Mouse (Mus musculus) hindbrain, embryonic 14.5 days (tissue): ENCODE data around the gene Lrrc1. TPM values are rescaled to one million over a fixed set of nuclear protein-coding genes. Genes with fewer than 3 reads are reported as not detected.

Experiments
- ATAC-seq: fragments of 200-750 bp; cut with Nextera tagmentation; 2 replicates; pipeline ENCODE4 v1.8.0; 2017; ENCODE audit warnings: moderate number of reproducible peaks, mild to moderate bottlenecking, moderate TSS enrichment, moderate library complexity; ENCODE audit not compliant: low FRiP score
- DNase-seq: peaks from one replicate; pipeline ENCODE4 v3.0.0-alpha.2; 2015; ENCODE audit warnings: low spot score
- H3K27ac ChIP-seq: fragments of 300-500 bp; sonication (generic); 2 replicates; pipeline ENCODE4 v1.5.1; 2014; ENCODE audit warnings: mild to moderate bottlenecking, moderate library complexity
- H3K27me3 ChIP-seq: fragments of 300-500 bp; sonication (generic); 2 replicates; pipeline ENCODE4 v1.6.1; 2014; ENCODE audit warnings: mild to moderate bottlenecking, low read length, mixed read lengths; ENCODE audit not compliant: control insufficient read depth, insufficient read depth
- H3K36me3 ChIP-seq: fragments of 300-500 bp; sonication (generic); replicated peaks from 2 replicates; pipeline ENCODE4 v1.6.1; 2014; ENCODE audit not compliant: control insufficient read depth, insufficient read depth
- H3K4me1 ChIP-seq: fragments of 300-500 bp; sonication (generic); replicated peaks from 2 replicates; pipeline ENCODE4 v1.6.1; 2014; ENCODE audit warnings: antibody characterized with exemption, low read length, mixed read lengths; ENCODE audit not compliant: control insufficient read depth, insufficient read depth
- H3K4me2 ChIP-seq: fragments of 300-500 bp; sonication (generic); replicated peaks from 2 replicates; pipeline ENCODE4 v1.6.1; 2014; ENCODE audit warnings: mild to moderate bottlenecking, moderate library complexity
- H3K4me3 ChIP-seq: fragments of 300-500 bp; sonication (generic); replicated peaks from 2 replicates; pipeline ENCODE4 v1.5.1; 2014; ENCODE audit warnings: mild to moderate bottlenecking, low read length
- H3K9ac ChIP-seq: fragments of 300-500 bp; sonication (generic); 2 replicates; pipeline ENCODE4 v1.6.1; 2014
- H3K9me3 ChIP-seq: fragments of 300-500 bp; sonication (generic); 2 replicates; pipeline ENCODE4 v1.6.1; 2016; ENCODE audit warnings: low read length; ENCODE audit not compliant: control insufficient read depth
- WGBS: fragments of 180-500 bp; shearing (Covaris S2); extraction: QIAGEN DNeasy Blood & Tissue Kit; methylation state at CpG from one replicate; pipeline ENCODE4 v1.1.7; 2014; 5-methylcytosine and 5-hydroxymethylcytosine counted together
- polyA plus RNA-seq: library from polyadenylated mRNA; unstranded; fragments of >200 nt; fragmentation: Nextera tagmentation; extraction: Ambion mirVana; gene quantifications from 2 replicates; pipeline ENCODE4 v1.2.1, GENCODE M21; 2014

Lrrc1 gene
- polyA plus RNA-seq, 1 experiment from 2014 or later = 6.4 TPM

- Histone ChIP-seq H3K27me3 (no peaks in the 10 kb centered on the region), H3K4me2 (no peak overlapping the region), H3K27ac (0 out of 2 replicates have a peak overlapping the region, but pooled peaks have one; percentile 4), H3K4me1 (peaks cover 39% of the 10 kb centered on the region), H3K36me3 (no peaks in the 10 kb centered on the region), H3K9ac (peak overlapping the region; percentile 16; the same call in 1 of the 2 replicates), H3K9me3 (no peaks in the 10 kb centered on the region), H3K4me3 (no peak overlapping the region)
- DNase-seq (no peak), ATAC-seq (no peak)
- WGBS = 44% methylated on average over 9 of the region's 9 CpGs
Measured at GRCm38 (mm10) chr9:77480574-77481319, 63.9 kb downstream of the Lrrc1 start.

DNA sequence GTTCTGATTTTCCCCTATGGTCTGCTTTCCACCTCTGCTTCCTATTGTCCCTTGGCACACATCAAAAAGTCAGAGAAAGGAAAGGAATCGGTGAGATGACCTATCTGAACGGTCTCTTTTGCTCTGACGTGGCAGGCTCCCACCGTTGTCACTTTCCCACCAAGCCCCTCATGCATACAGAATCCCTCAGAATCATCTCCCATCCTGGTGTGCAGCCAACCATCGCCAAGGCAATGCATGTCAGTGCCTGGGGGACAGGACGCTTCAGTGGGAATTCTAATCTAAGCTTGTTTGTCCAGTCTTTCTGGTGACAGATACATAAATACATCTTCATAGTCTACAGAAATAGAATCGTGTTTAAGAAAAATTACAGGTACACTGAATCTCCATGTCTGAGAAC is 64.7 kb downstream of the Lrrc1 start:
- no peaks in the 10 kb centered on the region for H3K27me3 ChIP-seq
- 37% methylated on average over 7 of the region's 7 CpGs for WGBS
- no peak for ATAC-seq
- H3K4me2 ChIP-seq = 0 out of 2 replicates have a peak overlapping the region, but pooled peaks have one; percentile 13
- H3K36me3 ChIP-seq = no peaks in the 10 kb centered on the region
- DNase-seq = no peak
- H3K4me1 ChIP-seq = peaks cover 39% of the 10 kb centered on the region
- H3K4me3 ChIP-seq = no peak overlapping the region
- no peak overlapping the region for H3K27ac ChIP-seq
- no peaks in the 10 kb centered on the region for H3K9me3 ChIP-seq
- H3K9ac ChIP-seq = no peak overlapping the region

GRCm38 (mm10) chr9:77478166-77478920 is 66.3 kb downstream of the Lrrc1 start:
- H3K4me1 ChIP-seq = peaks cover 39% of the 10 kb centered on the region
- DNase-seq = no peak
- H3K9ac ChIP-seq = no peak overlapping the region
- 40% methylated on average over 10 of the region's 10 CpGs for WGBS
- no peaks in the 10 kb centered on the region for H3K27me3 ChIP-seq
- H3K36me3 ChIP-seq = no peaks in the 10 kb centered on the region
- ATAC-seq = no peak
- no peak overlapping the region for H3K4me3 ChIP-seq
- H3K9me3 ChIP-seq = no peaks in the 10 kb centered on the region
- H3K27ac ChIP-seq = no peak overlapping the region
- H3K4me2 ChIP-seq = no peak overlapping the region

GRCm38 (mm10) chr9:77474535-77474934 is 70.1 kb downstream of the Lrrc1 start:
- H3K27me3 ChIP-seq = no peaks in the 10 kb centered on the region
- H3K9me3 ChIP-seq = no peaks in the 10 kb centered on the region
- H3K27ac ChIP-seq = no peak overlapping the region
- no peak overlapping the region for H3K4me3 ChIP-seq
- peaks cover 18% of the 10 kb centered on the region for H3K4me1 ChIP-seq
- WGBS = 87% methylated on average over 4 of the region's 4 CpGs
- no peak for ATAC-seq
- no peak overlapping the region for H3K4me2 ChIP-seq
- H3K36me3 ChIP-seq = no peaks in the 10 kb centered on the region
- H3K9ac ChIP-seq = no peak overlapping the region
- no peak for DNase-seq

DNA sequence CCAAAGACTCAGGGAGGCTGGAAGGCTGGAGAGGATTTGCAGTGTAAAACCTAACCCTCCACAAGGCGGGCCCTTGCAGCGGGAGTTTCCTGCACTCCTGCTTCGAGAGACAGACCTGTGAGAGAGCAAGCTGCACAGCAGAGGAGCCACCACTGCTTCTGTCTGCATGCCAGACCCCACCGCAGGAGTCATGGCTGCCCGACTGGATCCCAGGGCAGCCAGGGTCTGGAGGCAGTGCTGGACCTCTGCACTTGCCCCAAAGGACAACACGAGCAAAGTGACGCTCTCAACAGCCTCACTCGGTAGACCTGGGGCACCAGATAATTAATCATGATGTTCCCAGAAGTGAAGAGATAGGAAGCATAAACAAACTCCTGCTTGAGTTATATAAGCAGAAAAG is 72.1 kb downstream of the Lrrc1 start:
- ATAC-seq = no peak
- no peaks in the 10 kb centered on the region for H3K27me3 ChIP-seq
- 73% methylated on average over 8 of the region's 8 CpGs for WGBS
- no peak overlapping the region for H3K27ac ChIP-seq
- no peak overlapping the region for H3K4me3 ChIP-seq
- no peaks in the 10 kb centered on the region for H3K9me3 ChIP-seq
- DNase-seq = no peak
- no peak overlapping the region for H3K9ac ChIP-seq
- H3K4me1 ChIP-seq = 0 out of 2 replicates have a peak, but pooled peaks cover 3% of the 10 kb centered on the region
- H3K36me3 ChIP-seq = no peaks in the 10 kb centered on the region
- H3K4me2 ChIP-seq = no peak overlapping the region

- DNase-seq (no peak), ATAC-seq (no peak)
- no peak overlapping the region for H3K4me3 ChIP-seq
- H3K36me3 ChIP-seq = no peaks in the 10 kb centered on the region
- 69% methylated on average over 12 of the region's 12 CpGs for WGBS
- H3K27ac ChIP-seq = no peak overlapping the region
- H3K9me3 ChIP-seq = no peaks in the 10 kb centered on the region
- H3K4me2 ChIP-seq = no peak overlapping the region
- no peaks in the 10 kb centered on the region for H3K27me3 ChIP-seq
- 0 out of 2 replicates have a peak, but pooled peaks cover under 1% of the 10 kb centered on the region for H3K4me1 ChIP-seq
- no peak overlapping the region for H3K9ac ChIP-seq
Measured at GRCm38 (mm10) chr9:77471646-77472220, 72.9 kb downstream of the Lrrc1 start.

DNA sequence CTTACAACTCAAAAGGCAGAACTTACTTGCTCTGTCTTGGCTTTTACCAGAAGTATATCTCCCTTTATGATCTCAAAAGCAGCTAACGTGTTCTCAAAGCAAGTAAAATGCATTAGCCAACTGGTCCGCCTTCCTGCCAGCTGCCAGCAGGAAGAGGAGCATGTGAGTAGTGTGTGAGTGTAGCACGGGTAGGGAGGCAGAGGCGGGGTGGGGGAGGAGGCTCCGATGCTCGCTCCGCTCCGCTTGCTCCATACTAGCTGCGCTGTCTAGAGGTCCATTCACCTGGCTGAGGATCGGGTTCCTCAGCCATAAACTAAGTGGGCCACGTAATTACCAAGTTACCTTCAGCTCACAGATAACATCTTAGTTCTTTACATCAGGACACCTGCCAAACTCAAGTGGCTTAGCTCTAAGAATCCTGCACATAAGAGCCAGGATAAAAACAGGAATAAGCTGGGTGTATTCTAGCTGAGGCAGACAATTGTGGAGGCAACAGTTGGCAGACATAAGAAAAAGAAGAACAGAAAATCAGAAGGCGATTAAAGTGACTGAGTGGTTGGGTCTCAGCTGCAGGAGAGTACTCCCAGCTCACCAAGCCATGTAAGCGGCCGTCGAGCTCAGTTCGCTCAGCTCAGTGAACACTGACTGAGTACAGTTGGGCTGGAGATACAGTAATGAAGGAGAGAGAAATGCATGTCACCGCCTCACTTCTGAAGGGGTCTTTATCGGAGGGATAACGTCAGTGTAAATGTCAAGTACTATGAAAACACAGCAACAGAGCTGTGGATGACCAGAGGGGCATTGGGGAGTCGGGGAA is 74.7 kb downstream of the Lrrc1 start:
- peak; percentile 56; the same call in 1 of the 2 replicates for ATAC-seq
- no peak overlapping the region for H3K9ac ChIP-seq
- no peak for DNase-seq
- H3K4me1 ChIP-seq = no peaks in the 10 kb centered on the region; the same call in 1 of the 2 replicates
- 62% methylated on average over 20 of the region's 20 CpGs for WGBS
- no peaks in the 10 kb centered on the region for H3K9me3 ChIP-seq
- no peaks in the 10 kb centered on the region for H3K27me3 ChIP-seq
- H3K4me3 ChIP-seq = no peak overlapping the region
- H3K27ac ChIP-seq = no peak overlapping the region
- no peak overlapping the region for H3K4me2 ChIP-seq
- no peaks in the 10 kb centered on the region for H3K36me3 ChIP-seq

GRCm38 (mm10) chr9:77466926-77467325 is 77.7 kb downstream of the Lrrc1 start:
- ATAC-seq (no peak), DNase-seq (no peak)
- Histone ChIP-seq H3K27ac (no peak overlapping the region), H3K27me3 (no peaks in the 10 kb centered on the region), H3K9ac (no peak overlapping the region), H3K4me2 (no peak overlapping the region), H3K9me3 (no peaks in the 10 kb centered on the region), H3K36me3 (no peaks in the 10 kb centered on the region), H3K4me3 (no peak overlapping the region), H3K4me1 (peaks cover 3% of the 10 kb centered on the region; the same call in 1 of the 2 replicates)
- WGBS = 81% methylated on average over 5 of the region's 5 CpGs
